Mouse (Mus musculus): ENCODE measurements around the gene Celf6. TPM values are rescaled to one million over a fixed set of nuclear protein-coding genes. Genes with fewer than 3 reads are reported as not detected.
A peak's percentile ranks its signal among the peaks of the same experiment; 100 is the strongest.

The Celf6 gene
- polyA plus RNA-seq, 1 experiment from 2014 or later: 12.1 TPM

DNA sequence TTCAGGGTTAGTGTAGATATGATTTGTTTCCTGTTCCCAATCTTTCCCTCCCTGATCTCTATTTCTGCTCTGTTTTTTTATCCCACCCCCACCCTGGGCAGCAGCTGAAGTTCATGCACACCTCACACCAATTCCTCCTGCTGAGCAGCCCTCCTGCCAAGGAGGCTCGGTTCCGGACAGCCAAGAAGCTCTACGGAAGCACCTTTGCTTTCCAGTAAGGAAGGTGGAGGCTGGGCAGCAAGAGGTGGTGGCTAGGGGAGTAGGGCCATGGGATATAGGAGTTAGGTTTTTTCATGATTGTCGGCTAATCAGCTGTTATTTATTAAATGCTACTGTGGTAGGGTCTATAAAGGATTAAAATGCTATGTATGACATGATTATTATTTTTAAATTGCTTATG, 62.2 kb downstream of the Celf6 start:
- H3K36me3 ChIP-seq (ENCODE audit: control insufficient read depth, insufficient read depth, low read length): no peaks in the 10 kb centered on the region
- no peak for DNase-seq (ENCODE audit: low spot score)
- H3K4me1 ChIP-seq (replicated peaks; ENCODE audit: control insufficient read depth, insufficient read depth, low read length): no peaks in the 10 kb centered on the region
- 90% methylated on average over 4 of the region's 4 CpGs for WGBS
- H3K9me3 ChIP-seq (ENCODE audit: control insufficient read depth, low read length): no peaks in the 10 kb centered on the region
- H3K4me3 ChIP-seq (ENCODE audit: low read depth, low read length): no peak overlapping the region
- H3K27me3 ChIP-seq (ENCODE audit: control insufficient read depth, insufficient read depth, low read length): no peaks in the 10 kb centered on the region
- H3K27ac ChIP-seq (ENCODE audit: low read depth, low read length): no peak overlapping the region
- no peak overlapping the region for H3K9ac ChIP-seq (ENCODE audit: low read depth, low read length)
- no peak for ATAC-seq (ENCODE audit: low FRiP score)
- no peak overlapping the region for H3K4me2 ChIP-seq (replicated peaks; ENCODE audit: low read depth, low read length)

DNA sequence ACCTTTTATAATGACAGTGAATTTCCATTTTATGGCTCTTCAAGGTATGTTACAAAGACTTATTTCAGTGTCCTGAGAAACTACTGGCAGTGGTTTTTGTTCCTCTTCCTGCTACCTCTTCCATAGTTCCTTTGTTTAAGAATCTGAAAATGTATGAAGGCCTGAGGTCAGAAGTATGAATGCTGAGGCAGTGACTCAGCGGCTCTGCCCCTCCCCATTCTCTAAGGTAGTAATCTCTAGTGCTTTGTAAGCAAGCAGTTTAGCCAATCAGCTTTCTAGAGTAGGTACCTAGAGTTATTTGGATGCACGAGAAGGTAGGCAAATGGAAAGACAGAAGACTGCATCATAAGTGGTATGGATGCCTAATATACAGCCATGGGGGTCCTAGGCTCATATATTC, 63.6 kb downstream of the Celf6 start:
- ATAC-seq (ENCODE audit: low FRiP score) (no peak), DNase-seq (ENCODE audit: low spot score) (no peak)
- WGBS: 90% methylated on average over 2 of the region's 2 CpGs
- Histone ChIP-seq H3K9me3 (ENCODE audit: control insufficient read depth, low read length) (no peaks in the 10 kb centered on the region), H3K9ac (ENCODE audit: low read depth, low read length) (no peak overlapping the region), H3K4me2 (replicated peaks; ENCODE audit: low read depth, low read length) (no peak overlapping the region), H3K4me1 (replicated peaks; ENCODE audit: control insufficient read depth, insufficient read depth, low read length) (no peaks in the 10 kb centered on the region), H3K36me3 (ENCODE audit: control insufficient read depth, insufficient read depth, low read length) (no peaks in the 10 kb centered on the region), H3K27me3 (ENCODE audit: control insufficient read depth, insufficient read depth, low read length) (no peaks in the 10 kb centered on the region), H3K27ac (ENCODE audit: low read depth, low read length) (no peak overlapping the region), H3K4me3 (ENCODE audit: low read depth, low read length) (no peak overlapping the region)

DNA sequence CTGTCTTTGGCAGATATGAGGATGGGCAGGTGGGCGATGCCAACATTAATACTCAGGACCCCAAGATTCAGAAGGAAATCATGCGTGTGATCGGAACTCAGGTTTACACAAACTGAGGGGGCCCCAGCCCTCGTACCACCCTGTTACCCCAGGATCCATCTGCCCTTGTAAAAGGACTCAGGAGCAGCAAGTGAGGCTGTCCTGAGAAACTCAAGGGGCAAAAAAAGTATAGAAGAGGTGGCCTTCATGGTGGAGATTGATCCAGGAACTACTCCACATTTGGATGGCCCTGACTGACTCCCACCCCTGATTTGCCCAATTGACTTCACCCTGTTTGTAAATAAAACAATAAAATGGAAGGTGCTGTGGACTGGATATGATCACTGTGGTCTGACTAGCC, 72.2 kb downstream of the Celf6 start:
- Histone ChIP-seq H3K4me3 (ENCODE audit: low read depth, low read length) (no peak overlapping the region), H3K9me3 (ENCODE audit: control insufficient read depth, low read length) (no peaks in the 10 kb centered on the region), H3K4me2 (replicated peaks; ENCODE audit: low read depth, low read length) (no peak overlapping the region), H3K4me1 (replicated peaks; ENCODE audit: control insufficient read depth, insufficient read depth, low read length) (no peaks in the 10 kb centered on the region), H3K27me3 (ENCODE audit: control insufficient read depth, insufficient read depth, low read length) (no peaks in the 10 kb centered on the region), H3K36me3 (ENCODE audit: control insufficient read depth, insufficient read depth, low read length) (peaks cover 4% of the 10 kb centered on the region; the same call in 1 of the 2 replicates), H3K9ac (ENCODE audit: low read depth, low read length) (no peak overlapping the region), H3K27ac (ENCODE audit: low read depth, low read length) (no peak overlapping the region)
- WGBS: 98% methylated on average over 4 of the region's 4 CpGs
- ATAC-seq (ENCODE audit: low FRiP score) (no peak), DNase-seq (ENCODE audit: low spot score) (no peak)

DNA sequence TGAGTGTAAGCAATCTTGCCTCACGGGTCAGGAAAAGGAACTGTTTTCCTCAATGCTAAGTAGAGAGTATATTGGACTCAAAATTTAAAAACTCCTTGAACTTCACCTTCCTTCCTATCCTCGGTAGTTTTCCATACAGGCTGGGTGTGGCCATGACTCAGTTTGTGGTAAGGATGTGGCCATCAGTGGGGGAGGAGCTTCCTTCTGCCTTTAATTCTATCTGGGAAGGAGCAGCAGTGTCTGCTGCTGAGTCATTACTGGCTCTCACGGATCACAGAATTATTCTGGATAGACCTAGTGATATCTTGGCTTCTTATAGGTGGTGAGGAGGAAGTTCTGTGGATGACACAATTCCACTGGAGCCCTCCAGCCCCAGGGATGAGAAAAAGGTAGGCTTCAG, 75.7 kb downstream of the Celf6 start:
- no peak overlapping the region for H3K4me3 ChIP-seq (ENCODE audit: low read depth, low read length)
- peaks cover 4% of the 10 kb centered on the region; the same call in 1 of the 2 replicates for H3K36me3 ChIP-seq (ENCODE audit: control insufficient read depth, insufficient read depth, low read length)
- no peak overlapping the region for H3K9ac ChIP-seq (ENCODE audit: low read depth, low read length)
- DNase-seq (ENCODE audit: low spot score) (no peak), ATAC-seq (ENCODE audit: low FRiP score) (no peak)
- H3K9me3 ChIP-seq (ENCODE audit: control insufficient read depth, low read length): no peaks in the 10 kb centered on the region
- no peaks in the 10 kb centered on the region for H3K27me3 ChIP-seq (ENCODE audit: control insufficient read depth, insufficient read depth, low read length)
- no peak overlapping the region for H3K27ac ChIP-seq (ENCODE audit: low read depth, low read length)
- H3K4me1 ChIP-seq (replicated peaks; ENCODE audit: control insufficient read depth, insufficient read depth, low read length): peaks cover 2% of the 10 kb centered on the region; the same call in 1 of the 2 replicates
- H3K4me2 ChIP-seq (replicated peaks; ENCODE audit: low read depth, low read length): no peak overlapping the region
- 47% methylated on average over 3 of the region's 3 CpGs for WGBS

DNA sequence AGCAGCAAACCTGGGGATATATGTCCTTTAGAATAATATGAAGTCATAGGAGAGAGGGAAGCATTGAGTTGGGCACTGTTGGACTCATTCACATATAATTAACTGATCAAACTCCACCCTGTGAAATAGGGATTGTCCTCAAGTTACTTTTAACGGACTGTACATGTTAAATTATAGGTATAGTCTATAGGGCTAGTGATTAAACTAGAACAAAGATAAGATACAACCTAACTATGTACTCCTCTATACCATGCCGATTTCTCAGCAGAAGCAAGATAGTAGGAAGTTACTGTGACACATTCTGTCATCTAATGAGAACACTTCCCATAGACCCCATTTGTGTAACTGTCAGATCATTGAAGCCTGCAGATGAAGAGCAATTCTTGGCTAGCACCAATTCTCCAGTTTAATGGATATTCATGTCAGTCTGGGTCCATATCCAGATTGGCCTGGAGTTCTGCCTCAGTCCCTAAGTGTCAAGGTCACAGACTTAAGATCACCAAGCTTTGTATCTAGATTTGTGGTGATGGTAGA, 76.8 kb downstream of the Celf6 start:
- Histone ChIP-seq H3K4me1 (replicated peaks; ENCODE audit: control insufficient read depth, insufficient read depth, low read length) (peaks cover 4% of the 10 kb centered on the region; the same call in 1 of the 2 replicates), H3K4me3 (ENCODE audit: low read depth, low read length) (no peak overlapping the region), H3K9ac (ENCODE audit: low read depth, low read length) (no peak overlapping the region), H3K9me3 (ENCODE audit: control insufficient read depth, low read length) (no peaks in the 10 kb centered on the region), H3K4me2 (replicated peaks; ENCODE audit: low read depth, low read length) (no peak overlapping the region), H3K27ac (ENCODE audit: low read depth, low read length) (no peak overlapping the region), H3K36me3 (ENCODE audit: control insufficient read depth, insufficient read depth, low read length) (peaks cover 4% of the 10 kb centered on the region; the same call in 1 of the 2 replicates), H3K27me3 (ENCODE audit: control insufficient read depth, insufficient read depth, low read length) (no peaks in the 10 kb centered on the region)
- WGBS: 85% methylated on average over 2 of the region's 2 CpGs
- ATAC-seq (ENCODE audit: low FRiP score) (no peak), DNase-seq (ENCODE audit: low spot score) (no peak)

DNA sequence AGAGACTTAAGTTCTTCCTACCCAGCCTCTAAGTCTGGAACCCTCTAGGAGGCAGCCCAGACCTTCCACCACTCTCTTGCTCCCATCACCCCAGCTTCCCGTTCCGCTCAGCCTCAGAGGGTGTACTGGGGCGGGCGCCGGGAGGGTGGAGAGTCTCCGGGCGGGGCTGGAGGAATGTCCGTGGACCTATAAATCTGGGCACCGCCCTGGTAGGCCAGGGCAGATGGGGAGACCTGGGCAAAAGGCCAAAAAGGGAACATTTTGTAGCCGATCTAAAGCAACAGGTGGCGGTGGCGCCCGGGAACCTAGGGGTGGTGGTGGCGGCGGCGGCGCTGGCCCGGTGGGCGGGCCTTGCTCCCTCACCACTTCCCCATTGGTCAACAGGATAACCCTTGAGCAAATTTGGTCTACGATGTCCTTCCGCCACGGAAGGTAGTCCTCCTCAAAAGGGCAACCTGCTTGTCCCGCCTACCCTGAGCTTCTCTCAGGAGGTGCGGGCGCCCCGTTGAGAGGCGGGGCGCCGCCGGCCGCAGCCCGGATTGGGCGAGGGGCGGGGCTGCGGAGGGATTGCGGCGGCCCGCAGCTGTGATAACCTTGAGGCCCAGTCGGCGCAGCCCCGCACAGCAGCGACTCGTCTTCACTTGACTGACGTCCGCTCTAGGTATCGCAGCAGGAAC, 78.4 kb downstream of the Celf6 start, which contains the start of gene Pkm:
Gene Pkm, plus strand, starts transcription at position 411 of the 677 bp plus-strand sequence.
- Histone ChIP-seq H3K4me3 (ENCODE audit: low read depth, low read length) (peak within 1 kb of the TSS; percentile 78), H3K9ac (ENCODE audit: low read depth, low read length) (peak within 1 kb of the TSS; percentile 94), H3K9me3 (ENCODE audit: control insufficient read depth, low read length) (no peaks in the 10 kb centered on the region), H3K27ac (ENCODE audit: low read depth, low read length) (peak within 1 kb of the TSS; percentile 97), H3K4me2 (replicated peaks; ENCODE audit: low read depth, low read length) (peak within 1 kb of the TSS; percentile 73), H3K36me3 (ENCODE audit: control insufficient read depth, insufficient read depth, low read length) (peaks cover 3% of the 10 kb centered on the region; the same call in 1 of the 2 replicates), H3K27me3 (ENCODE audit: control insufficient read depth, insufficient read depth, low read length) (no peaks in the 10 kb centered on the region), H3K4me1 (replicated peaks; ENCODE audit: control insufficient read depth, insufficient read depth, low read length) (peaks cover 12% of the 10 kb centered on the region)
- DNase-seq (ENCODE audit: low spot score) (peak; percentile 97), ATAC-seq (ENCODE audit: low FRiP score) (peak; percentile 94)
- WGBS: under 1% methylated on average over 45 of the region's 46 CpGs

Other genes with a start within 250 kb of the Celf6 start
- gene Bbs4, start 224.4 kb upstream of the Celf6 start, polyA plus RNA-seq (2014; fragmentation: Nextera tagmentation; extraction: Ambion mirVana): 21.8 and 22.0 TPM in 2 replicates
- 20.8 and 21.6 TPM in 2 replicates for gene Arih1, start 91.3 kb upstream of the Celf6 start, polyA plus RNA-seq (2014; fragmentation: Nextera tagmentation; extraction: Ambion mirVana)
- gene Hexa, start 38.4 kb upstream of the Celf6 start, polyA plus RNA-seq (2014; fragmentation: Nextera tagmentation; extraction: Ambion mirVana): 51.2 and 54.9 TPM in 2 replicates
- 0.14 and 0.15 TPM in 2 replicates for gene Tmem202, start 38.1 kb upstream of the Celf6 start, polyA plus RNA-seq (2014; fragmentation: Nextera tagmentation; extraction: Ambion mirVana)
- gene Parp6, start 39.4 kb downstream of the Celf6 start, polyA plus RNA-seq (2014; fragmentation: Nextera tagmentation; extraction: Ambion mirVana): 133 and 134 TPM in 2 replicates
- gene Pkm, start 78.5 kb downstream of the Celf6 start, polyA plus RNA-seq (2014; fragmentation: Nextera tagmentation; extraction: Ambion mirVana): 1,589 and 1,915 TPM in 2 replicates
- 0.07 and 0.43 TPM in 2 replicates for gene Gramd2, start 102.2 kb downstream of the Celf6 start, polyA plus RNA-seq (2014; fragmentation: Nextera tagmentation; extraction: Ambion mirVana)
- gene Senp8, start 172.8 kb downstream of the Celf6 start, polyA plus RNA-seq (2014; fragmentation: Nextera tagmentation; extraction: Ambion mirVana): 22.8 and 24.1 TPM in 2 replicates
- 22.2 and 25.3 TPM in 2 replicates for gene Myo9a, start 173.0 kb downstream of the Celf6 start, polyA plus RNA-seq (2014; fragmentation: Nextera tagmentation; extraction: Ambion mirVana)